Mouse (Mus musculus) hindbrain, embryonic 15.5 days (tissue): ENCODE results near the gene Baiap3. TPM values are rescaled to one million over a fixed set of nuclear protein-coding genes. Genes with fewer than 3 reads are reported as not detected.

Source experiments
- ATAC-seq: fragments of 200-750 bp; cut with Nextera tagmentation; 2 replicates; pipeline ENCODE4 v1.8.0; 2017; ENCODE audit warnings: low read depth, moderate number of reproducible peaks, moderate TSS enrichment; ENCODE audit not compliant: low FRiP score
- H3K27ac ChIP-seq: fragments of 300-500 bp; sonication (generic); replicated peaks from 2 replicates; pipeline ENCODE4 v1.5.1; 2015; ENCODE audit warnings: mild to moderate bottlenecking, inconsistent platforms
- H3K27me3 ChIP-seq: fragments of 300-500 bp; sonication (generic); 2 replicates; pipeline ENCODE4 v1.6.1; 2015; ENCODE audit warnings: control low read depth, inconsistent platforms
- H3K36me3 ChIP-seq: fragments of 300-500 bp; sonication (generic); 2 replicates; pipeline ENCODE4 v1.6.1; 2015; ENCODE audit warnings: control low read depth, inconsistent platforms
- H3K4me1 ChIP-seq: fragments of 300-500 bp; sonication (generic); replicated peaks from 2 replicates; pipeline ENCODE4 v1.6.1; 2015; ENCODE audit warnings: control low read depth, inconsistent platforms
- H3K4me2 ChIP-seq: fragments of 300-500 bp; sonication (generic); 2 replicates; pipeline ENCODE4 v1.6.1; 2015; ENCODE audit warnings: moderate library complexity, mild to moderate bottlenecking, inconsistent platforms
- H3K4me3 ChIP-seq: fragments of 300-500 bp; sonication (generic); 2 replicates; pipeline ENCODE4 v1.5.1; 2015; ENCODE audit warnings: mild to moderate bottlenecking, inconsistent platforms
- H3K9ac ChIP-seq: fragments of 300-500 bp; sonication (generic); 2 replicates; pipeline ENCODE4 v1.6.1; 2015; ENCODE audit warnings: inconsistent platforms
- H3K9me3 ChIP-seq: fragments of 300-500 bp; sonication (generic); 2 replicates; pipeline ENCODE4 v1.6.1; 2016; ENCODE audit warnings: control low read depth, inconsistent platforms
- WGBS: fragments of 180-500 bp; shearing (Covaris S2); methylation state at CpG from one replicate; pipeline ENCODE4 v1.1.7; 2015; 5-methylcytosine and 5-hydroxymethylcytosine counted together
- microRNA-seq: library from miRNA; unstranded; fragments of <30 nt; microRNA quantifications from one replicate; pipeline ENCODE4, GENCODE M21; 2016
- polyA plus RNA-seq: library from polyadenylated mRNA; unstranded; fragments of >200 nt; fragmentation: Nextera tagmentation; extraction: Ambion mirVana; gene quantifications from 2 replicates; pipeline ENCODE4 v1.2.1, GENCODE M21; 2015

Gene Baiap3
- polyA plus RNA-seq, 1 experiment from 2014 or later: 19.6 TPM

- H3K4me3 ChIP-seq: peak overlapping the region; percentile 42
- H3K27ac ChIP-seq: peak overlapping the region; percentile 78
- H3K36me3 ChIP-seq: peaks cover 4% of the 10 kb centered on the region; the same call in 1 of the 2 replicates
- peaks cover 19% of the 10 kb centered on the region for H3K4me1 ChIP-seq
- no peaks in the 10 kb centered on the region for H3K9me3 ChIP-seq
- H3K9ac ChIP-seq: peak overlapping the region; percentile 44
- 2% methylated on average over 19 of the region's 30 CpGs for WGBS
- no peaks in the 10 kb centered on the region for H3K27me3 ChIP-seq
- H3K4me2 ChIP-seq: peak overlapping the region; percentile 77
- ATAC-seq: peak; percentile 92
Measured at GRCm38 (mm10) chr17:25221821-25222503, 34.2 kb downstream of the Baiap3 start.

DNA sequence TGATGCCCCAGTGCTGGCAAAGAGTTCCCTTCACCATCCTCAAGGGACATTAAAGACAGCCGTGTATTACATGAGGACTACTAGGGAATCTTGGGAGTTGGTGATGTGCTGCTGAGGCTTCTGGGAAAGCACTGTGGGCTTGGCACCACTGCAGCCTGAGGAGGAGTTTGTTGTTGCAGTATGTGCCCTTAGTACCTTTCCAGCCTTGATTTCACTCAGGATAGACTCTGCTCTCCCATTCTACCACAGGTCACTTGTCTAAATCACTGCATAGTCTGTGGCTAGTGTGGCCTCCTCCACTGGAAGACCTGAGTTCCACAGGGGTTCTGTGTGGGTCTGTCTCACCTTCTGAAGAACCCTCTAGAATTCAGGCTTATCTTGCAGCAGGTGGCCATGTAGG is 35.4 kb downstream of the Baiap3 start:
- Histone ChIP-seq H3K4me2 (no peak overlapping the region), H3K9ac (no peak overlapping the region), H3K27ac (peak overlapping the region; percentile 78; the same call in 1 of the 2 replicates), H3K9me3 (no peaks in the 10 kb centered on the region), H3K27me3 (no peaks in the 10 kb centered on the region), H3K4me3 (no peak overlapping the region), H3K36me3 (peaks cover 11% of the 10 kb centered on the region), H3K4me1 (peaks cover 19% of the 10 kb centered on the region)
- ATAC-seq: no peak
- 61% methylated on average over 1 of the region's 1 CpGs for WGBS

DNA sequence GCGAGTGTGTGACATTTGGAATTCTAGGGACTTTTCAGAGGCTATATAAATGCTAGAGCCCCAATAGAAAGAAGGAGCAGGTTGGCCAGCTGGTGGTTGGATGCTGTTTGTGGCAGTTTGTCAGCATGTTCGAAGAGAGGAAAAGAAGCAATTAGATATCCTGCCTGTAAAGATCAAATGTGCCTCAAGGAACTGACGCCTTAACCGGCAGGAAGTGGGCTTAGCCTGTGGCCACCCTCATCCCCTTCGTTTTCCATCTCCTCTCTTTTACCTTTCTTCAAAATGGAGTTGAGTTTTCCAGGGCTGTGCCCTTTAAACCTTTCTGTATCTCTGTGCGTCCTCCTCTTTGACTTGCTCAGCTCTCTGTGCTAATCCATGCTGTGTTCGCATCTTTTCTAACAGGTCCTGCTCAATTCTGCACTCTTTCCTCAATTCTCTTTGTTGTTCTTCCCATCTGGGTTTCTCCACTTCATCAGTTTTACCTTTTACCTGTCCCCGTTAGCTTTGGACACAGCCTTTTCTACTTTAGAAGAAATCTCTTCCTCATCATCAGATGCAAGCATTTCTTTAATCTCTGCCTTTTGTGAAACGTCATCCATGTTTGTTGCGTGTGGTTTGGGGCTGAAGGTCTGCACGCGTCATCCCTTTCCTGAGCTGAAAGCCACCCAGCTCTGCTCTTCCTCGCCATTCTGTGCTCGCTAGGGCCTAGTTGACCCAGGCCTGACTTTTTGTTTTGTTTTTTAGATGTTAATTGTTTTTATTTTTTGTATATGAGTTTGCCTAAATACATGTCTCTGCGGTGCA is 36.5 kb downstream of the Baiap3 start:
- Histone ChIP-seq H3K4me1 (peaks cover 19% of the 10 kb centered on the region), H3K4me2 (no peak overlapping the region), H3K27me3 (no peaks in the 10 kb centered on the region), H3K4me3 (no peak overlapping the region), H3K36me3 (peaks cover 18% of the 10 kb centered on the region), H3K9me3 (no peaks in the 10 kb centered on the region), H3K27ac (no peak overlapping the region), H3K9ac (no peak overlapping the region)
- WGBS: 95% methylated on average over 15 of the region's 15 CpGs
- no peak for ATAC-seq

DNA sequence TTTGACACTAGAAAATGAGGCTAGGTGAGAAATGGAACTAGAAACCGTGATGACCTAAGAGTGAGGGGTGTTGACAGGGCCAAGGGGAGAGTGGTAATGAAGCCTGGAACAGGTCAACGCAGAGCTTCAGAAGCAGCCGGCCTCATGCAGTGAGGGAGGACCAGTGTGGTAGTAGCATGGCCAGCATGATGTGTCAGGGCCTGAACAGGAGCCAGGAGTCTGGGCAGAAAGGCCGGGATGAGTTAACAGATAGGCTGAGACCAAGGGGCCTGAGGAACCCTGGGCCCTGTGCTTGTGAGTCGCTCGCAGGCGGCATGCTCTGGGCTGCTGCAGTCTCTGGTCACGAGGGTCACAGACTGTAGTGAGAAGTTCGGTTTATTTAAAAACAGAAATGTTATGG is 37.2 kb downstream of the Baiap3 start:
- Histone ChIP-seq H3K27ac (no peak overlapping the region), H3K4me2 (no peak overlapping the region), H3K36me3 (peaks cover 25% of the 10 kb centered on the region), H3K9ac (no peak overlapping the region), H3K27me3 (no peaks in the 10 kb centered on the region), H3K9me3 (no peaks in the 10 kb centered on the region), H3K4me1 (peaks cover 19% of the 10 kb centered on the region), H3K4me3 (no peak overlapping the region)
- ATAC-seq: no peak
- WGBS: 91% methylated on average over 9 of the region's 9 CpGs

DNA sequence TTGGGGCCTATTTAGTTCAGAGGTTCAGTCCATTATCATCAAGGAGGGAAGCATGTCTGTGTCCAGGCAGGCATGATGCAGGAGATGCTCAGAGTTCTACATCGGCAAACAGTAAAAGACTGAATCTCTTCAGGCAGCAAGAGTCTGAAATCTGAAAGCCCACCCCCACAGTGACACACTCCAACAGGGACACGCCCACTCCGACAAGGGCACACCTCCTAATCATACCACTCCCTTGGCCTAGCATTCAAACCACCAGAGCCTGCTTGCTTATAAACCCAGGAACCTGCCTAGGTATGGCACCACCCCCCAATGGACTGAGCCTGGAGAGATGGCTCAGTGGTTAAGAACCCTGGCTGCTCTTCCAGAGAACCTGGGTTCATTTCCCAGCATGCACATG is 40.7 kb downstream of the Baiap3 start:
- H3K36me3 ChIP-seq: peaks cover 52% of the 10 kb centered on the region
- no peaks in the 10 kb centered on the region for H3K9me3 ChIP-seq
- WGBS: 85% methylated on average over 3 of the region's 3 CpGs
- ATAC-seq: no peak
- H3K4me3 ChIP-seq: no peak overlapping the region
- no peak overlapping the region for H3K27ac ChIP-seq
- H3K4me2 ChIP-seq: no peak overlapping the region
- no peaks in the 10 kb centered on the region for H3K4me1 ChIP-seq
- H3K27me3 ChIP-seq: no peaks in the 10 kb centered on the region
- H3K9ac ChIP-seq: no peak overlapping the region

- WGBS: 94% methylated on average over 4 of the region's 4 CpGs
Measured at GRCm38 (mm10) chr17:25211705-25212104, 44.5 kb downstream of the Baiap3 start.

DNA sequence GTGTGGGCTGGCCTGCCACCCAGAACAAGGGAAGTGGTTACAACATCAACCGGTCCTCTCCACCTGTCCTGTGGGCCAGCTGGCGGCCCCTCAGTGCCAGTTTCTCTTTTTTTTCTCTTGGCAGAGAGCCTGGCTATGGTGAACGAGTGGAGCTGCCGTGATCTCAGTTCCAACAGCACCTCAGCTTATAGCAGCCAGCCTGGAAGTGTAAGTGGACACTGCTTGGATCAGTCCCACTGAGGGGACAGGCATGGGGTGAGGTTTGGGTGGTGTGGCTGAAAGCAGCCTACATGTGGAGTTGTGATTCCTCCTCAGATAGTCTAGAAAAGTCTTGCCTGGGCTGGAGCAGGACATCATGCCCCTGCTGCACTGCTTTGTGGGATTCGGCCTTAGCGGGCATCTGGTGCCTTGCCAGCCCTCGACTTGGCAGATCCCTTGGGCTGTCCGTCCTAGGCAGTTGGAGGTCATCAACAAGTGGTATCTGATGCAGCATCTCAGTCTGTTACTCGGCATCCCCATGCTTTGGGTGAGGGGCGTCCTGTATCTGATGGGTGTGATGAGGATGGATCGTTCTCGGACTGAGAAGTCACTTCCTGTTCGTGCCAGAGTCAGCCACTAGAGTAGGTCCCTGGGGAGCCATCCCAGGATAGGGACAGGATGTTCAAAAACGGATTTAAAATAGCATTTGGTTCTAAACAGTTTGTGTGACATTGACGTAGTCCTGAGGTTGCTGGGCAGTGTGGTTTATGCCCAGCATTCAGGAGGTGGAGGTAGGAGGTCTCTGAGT is 45.3 kb downstream of the Baiap3 start:
- ATAC-seq: no peak
- no peak overlapping the region for H3K27ac ChIP-seq
- no peak overlapping the region for H3K9ac ChIP-seq
- no peak overlapping the region for H3K4me2 ChIP-seq
- peaks cover 70% of the 10 kb centered on the region for H3K36me3 ChIP-seq
- no peaks in the 10 kb centered on the region for H3K9me3 ChIP-seq
- H3K4me3 ChIP-seq: no peak overlapping the region
- H3K4me1 ChIP-seq: no peaks in the 10 kb centered on the region
- H3K27me3 ChIP-seq: no peaks in the 10 kb centered on the region
- WGBS: 82% methylated on average over 15 of the region's 15 CpGs

More at GRCm38 (mm10) chr17:25211705-25212104, 44.5 kb downstream of the Baiap3 start:
- no peak for ATAC-seq
- Histone ChIP-seq H3K27me3 (no peaks in the 10 kb centered on the region), H3K9me3 (no peaks in the 10 kb centered on the region), H3K4me3 (no peak overlapping the region), H3K4me2 (no peak overlapping the region), H3K36me3 (peaks cover 71% of the 10 kb centered on the region), H3K27ac (no peak overlapping the region), H3K4me1 (no peaks in the 10 kb centered on the region), H3K9ac (no peak overlapping the region)

DNA sequence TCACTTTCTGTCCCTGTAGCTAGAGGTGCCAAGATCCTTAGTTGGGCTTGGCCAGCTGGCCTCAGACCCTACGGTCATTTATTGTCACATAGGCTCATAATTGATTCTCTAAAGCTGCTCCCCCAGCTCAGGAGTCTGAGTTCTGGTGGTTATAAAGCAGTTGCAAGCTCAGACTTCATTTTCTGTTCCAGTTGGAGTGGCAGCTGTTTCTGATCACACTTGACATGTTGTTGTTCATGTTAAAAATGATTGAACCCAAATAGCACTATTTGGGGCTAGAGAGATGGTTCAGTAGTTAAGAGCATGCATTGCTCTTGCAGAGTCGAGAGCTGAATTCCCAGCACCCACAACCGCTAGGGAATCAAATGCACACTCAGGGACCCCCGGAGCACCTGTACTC is 46.2 kb downstream of the Baiap3 start:
- Histone ChIP-seq H3K4me3 (no peak overlapping the region), H3K4me2 (no peak overlapping the region), H3K27ac (no peak overlapping the region), H3K4me1 (no peaks in the 10 kb centered on the region), H3K27me3 (no peaks in the 10 kb centered on the region), H3K36me3 (peaks cover 76% of the 10 kb centered on the region), H3K9ac (no peak overlapping the region), H3K9me3 (no peaks in the 10 kb centered on the region)
- WGBS: 95% methylated on average over 4 of the region's 4 CpGs
- no peak for ATAC-seq

DNA sequence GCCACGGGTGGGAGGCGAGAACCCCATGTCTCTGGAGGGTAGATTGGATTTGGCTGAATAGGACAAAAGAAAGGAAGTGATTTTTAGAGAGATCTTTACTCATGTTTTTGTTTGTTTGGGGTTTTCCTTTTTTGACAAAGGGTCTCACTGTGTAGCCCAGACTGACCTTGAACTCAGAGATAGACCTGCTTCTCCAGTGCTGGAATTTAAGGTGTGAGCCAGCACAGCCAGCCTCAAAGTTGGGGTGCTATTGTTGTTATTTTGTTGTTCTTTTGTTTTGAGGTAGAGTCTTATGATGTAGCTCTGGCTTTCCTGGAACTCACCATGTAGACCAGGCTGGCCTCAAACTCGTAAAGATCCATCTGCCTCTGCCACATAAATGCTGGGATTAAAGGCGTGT is 53.8 kb downstream of the Baiap3 start:
- Histone ChIP-seq H3K4me2 (no peak overlapping the region), H3K9ac (no peak overlapping the region), H3K9me3 (no peaks in the 10 kb centered on the region), H3K36me3 (peaks cover 68% of the 10 kb centered on the region), H3K4me1 (no peaks in the 10 kb centered on the region), H3K4me3 (no peak overlapping the region), H3K27ac (no peak overlapping the region), H3K27me3 (no peaks in the 10 kb centered on the region)
- WGBS: 92% methylated on average over 4 of the region's 4 CpGs
- no peak for ATAC-seq

Small RNA genes lying within 50 kb of the gene (microRNA-seq; reads per million reads assigned to microRNA genes)
- 3.1 reads per million, percentile 13 among the genes with 10 or more reads in this experiment for gene Mir3547

Other genes with a start within 250 kb of the Baiap3 start
- 6.3 and 6.7 TPM in 2 replicates for gene Cramp1l, start 240.6 kb downstream of the Baiap3 start, polyA plus RNA-seq
- 18.8 and 20.0 TPM in 2 replicates for gene Ift140, start 240.3 kb downstream of the Baiap3 start, polyA plus RNA-seq
- 10.9 TPM in 2 replicates for gene Tmem204, start 172.8 kb downstream of the Baiap3 start, polyA plus RNA-seq
- gene Telo2, start 140.4 kb downstream of the Baiap3 start, polyA plus RNA-seq: 51.3 and 58.9 TPM in 2 replicates
- gene Ptx4, start 135.6 kb downstream of the Baiap3 start, polyA plus RNA-seq: not detected in 2 replicates
- 29.4 and 32.2 TPM in 2 replicates for gene Clcn7, start 123.0 kb downstream of the Baiap3 start, polyA plus RNA-seq
- not detected in 2 replicates for gene Ccdc154, start 93.9 kb downstream of the Baiap3 start, polyA plus RNA-seq
- gene Gm38655, start 80.9 kb downstream of the Baiap3 start, polyA plus RNA-seq: not detected in 2 replicates
- gene BC003965, start 71.8 kb downstream of the Baiap3 start, polyA plus RNA-seq: 31.1 and 31.5 TPM in 2 replicates
- gene Unkl, start 68.0 kb downstream of the Baiap3 start, polyA plus RNA-seq: 15.1 and 16.2 TPM in 2 replicates
- 104 and 107 TPM in 2 replicates for gene Gnptg, start 16.2 kb downstream of the Baiap3 start, polyA plus RNA-seq
- 60.2 and 61.4 TPM in 2 replicates for gene Tsr3, start 16.2 kb downstream of the Baiap3 start, polyA plus RNA-seq
- 447 and 462 TPM in 2 replicates for gene Ube2i, start 18.3 kb upstream of the Baiap3 start, polyA plus RNA-seq
- 0.13 TPM in 1 of 2 replicates, not detected in the other for gene Prss34, start 42.0 kb upstream of the Baiap3 start, polyA plus RNA-seq
- not detected in 2 replicates for gene Prss28, start 52.3 kb upstream of the Baiap3 start, polyA plus RNA-seq
- not detected in 2 replicates for gene Prss29, start 62.3 kb upstream of the Baiap3 start, polyA plus RNA-seq
- gene Tpsab1, start 89.2 kb upstream of the Baiap3 start, polyA plus RNA-seq: not detected in 2 replicates
- gene Tpsb2, start 109.9 kb upstream of the Baiap3 start, polyA plus RNA-seq: 0.14 and 0.23 TPM in 2 replicates
- 0.64 and 0.79 TPM in 2 replicates for gene Tpsg1, start 112.9 kb upstream of the Baiap3 start, polyA plus RNA-seq
- 10.0 and 10.6 TPM in 2 replicates for gene Cacna1h, start 177.4 kb upstream of the Baiap3 start, polyA plus RNA-seq
- gene Tekt4, start 198.3 kb upstream of the Baiap3 start, polyA plus RNA-seq: 1.1 and 1.3 TPM in 2 replicates
- 0.64 and 0.77 TPM in 2 replicates for gene Sstr5, start 240.9 kb upstream of the Baiap3 start, polyA plus RNA-seq